Mouse (Mus musculus): ENCODE data around the gene Stmnd1. TPM values are rescaled to one million over a fixed set of nuclear protein-coding genes. Genes with fewer than 3 reads are reported as not detected.
"Not testable (repeated sequence)": the region's sequence is repeated elsewhere in the genome, so short reads cannot be mapped to it uniquely, and the experiment has no call there.

The Stmnd1 gene
- polyA plus RNA-seq, 1 experiment: 0.06 TPM

- WGBS: 79% methylated on average over 4 of the region's 4 CpGs
- no peaks in the 10 kb centered on the region for H3K4me1 ChIP-seq (ENCODE audit: control insufficient read depth, insufficient read depth, low read length)
- H3K36me3 ChIP-seq (ENCODE audit: control insufficient read depth, insufficient read depth, low read length): no peaks in the 10 kb centered on the region
- H3K27ac ChIP-seq (ENCODE audit: insufficient read depth, low read depth, low read length): no peak overlapping the region
- DNase-seq: no peak
- TF ChIP-seq POLR2A (IDR thresholded peaks at IDR 0.05; ENCODE audit: low read depth, low read length) (no peak), CTCF (conservative IDR thresholded peaks at IDR 0.05; ENCODE audit: insufficient read depth, insufficient read length, low read depth, low read length) (no peak)
- H3K4me3 ChIP-seq (ENCODE audit: insufficient read depth, low read depth, low read length): no peak overlapping the region
- no peaks in the 10 kb centered on the region for H3K27me3 ChIP-seq (replicated peaks; ENCODE audit: control insufficient read depth, insufficient read depth, low read length)
Measured at GRCm38 (mm10) chr13:46326351-46326985, 52.9 kb downstream of the Stmnd1 start.

GRCm38 (mm10) chr13:46335020-46335419, 61.5 kb downstream of the Stmnd1 start:
- TF ChIP-seq POLR2A (IDR thresholded peaks at IDR 0.05; ENCODE audit: low read depth, low read length): no peak
- no peak for TF ChIP-seq CTCF (conservative IDR thresholded peaks at IDR 0.05; ENCODE audit: insufficient read depth, insufficient read length, low read depth, low read length)
- Histone ChIP-seq H3K4me1 (ENCODE audit: control insufficient read depth, insufficient read depth, low read length) (no peaks in the 10 kb centered on the region), H3K27ac (ENCODE audit: insufficient read depth, low read depth, low read length) (no peak overlapping the region), H3K36me3 (ENCODE audit: control insufficient read depth, insufficient read depth, low read length) (no peaks in the 10 kb centered on the region), H3K27me3 (replicated peaks; ENCODE audit: control insufficient read depth, insufficient read depth, low read length) (no peaks in the 10 kb centered on the region), H3K4me3 (ENCODE audit: insufficient read depth, low read depth, low read length) (no peak overlapping the region)
- 83% methylated on average over 6 of the region's 6 CpGs for WGBS
- no peak for DNase-seq

DNA sequence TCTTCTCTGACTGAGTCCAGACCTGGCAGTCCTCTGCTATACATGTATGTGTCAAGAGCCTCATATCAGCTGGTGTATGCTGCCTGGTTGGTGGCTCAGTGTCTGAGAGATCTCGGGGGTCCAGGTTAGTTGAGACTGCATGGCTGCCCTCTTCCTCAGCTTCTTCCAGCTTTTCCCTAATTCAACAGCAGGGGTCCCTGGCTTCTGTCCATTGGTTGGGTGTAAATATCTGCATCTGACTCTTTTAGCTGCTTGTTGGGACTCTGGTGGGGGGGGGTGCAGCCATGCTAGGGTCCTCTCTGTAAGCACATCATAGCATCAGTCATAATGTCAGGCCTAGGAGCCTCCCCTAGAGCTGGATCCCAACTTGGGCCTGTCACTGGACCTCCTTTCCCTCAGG, 62.8 kb downstream of the Stmnd1 start:
- H3K36me3 ChIP-seq (ENCODE audit: control insufficient read depth, insufficient read depth, low read length); H3K27ac ChIP-seq (ENCODE audit: insufficient read depth, low read depth, low read length); H3K27me3 ChIP-seq (replicated peaks; ENCODE audit: control insufficient read depth, insufficient read depth, low read length); H3K4me3 ChIP-seq (ENCODE audit: insufficient read depth, low read depth, low read length); H3K4me1 ChIP-seq (ENCODE audit: control insufficient read depth, insufficient read depth, low read length); DNase-seq: not testable (repeated sequence)
- 76% methylated on average over 1 of the region's 1 CpGs for WGBS

- Histone ChIP-seq H3K27me3 (replicated peaks; ENCODE audit: control insufficient read depth, insufficient read depth, low read length) (no peaks in the 10 kb centered on the region), H3K27ac (ENCODE audit: insufficient read depth, low read depth, low read length) (no peak overlapping the region), H3K4me3 (ENCODE audit: insufficient read depth, low read depth, low read length) (no peak overlapping the region), H3K4me1 (ENCODE audit: control insufficient read depth, insufficient read depth, low read length) (no peaks in the 10 kb centered on the region), H3K36me3 (ENCODE audit: control insufficient read depth, insufficient read depth, low read length) (no peaks in the 10 kb centered on the region)
- no peak for DNase-seq
- WGBS: 83% methylated on average over 2 of the region's 2 CpGs
- TF ChIP-seq POLR2A (IDR thresholded peaks at IDR 0.05; ENCODE audit: low read depth, low read length) (no peak), CTCF (conservative IDR thresholded peaks at IDR 0.05; ENCODE audit: insufficient read depth, insufficient read length, low read depth, low read length) (no peak)
Measured at GRCm38 (mm10) chr13:46337791-46338190, 64.3 kb downstream of the Stmnd1 start.

GRCm38 (mm10) chr13:46339954-46340353, 66.4 kb downstream of the Stmnd1 start:
- Histone ChIP-seq H3K4me3 (ENCODE audit: insufficient read depth, low read depth, low read length) (no peak overlapping the region), H3K27me3 (replicated peaks; ENCODE audit: control insufficient read depth, insufficient read depth, low read length) (no peaks in the 10 kb centered on the region), H3K27ac (ENCODE audit: insufficient read depth, low read depth, low read length) (no peak overlapping the region), H3K36me3 (ENCODE audit: control insufficient read depth, insufficient read depth, low read length) (no peaks in the 10 kb centered on the region), H3K4me1 (ENCODE audit: control insufficient read depth, insufficient read depth, low read length) (no peaks in the 10 kb centered on the region)
- TF ChIP-seq POLR2A (IDR thresholded peaks at IDR 0.05; ENCODE audit: low read depth, low read length): no peak
- TF ChIP-seq CTCF (conservative IDR thresholded peaks at IDR 0.05; ENCODE audit: insufficient read depth, insufficient read length, low read depth, low read length): no peak
- WGBS: 16% methylated on average over 4 of the region's 4 CpGs
- no peak for DNase-seq

GRCm38 (mm10) chr13:46340583-46340982, 67.1 kb downstream of the Stmnd1 start:
- Histone ChIP-seq H3K36me3 (ENCODE audit: control insufficient read depth, insufficient read depth, low read length) (no peaks in the 10 kb centered on the region), H3K27ac (ENCODE audit: insufficient read depth, low read depth, low read length) (no peak overlapping the region), H3K4me1 (ENCODE audit: control insufficient read depth, insufficient read depth, low read length) (no peaks in the 10 kb centered on the region), H3K4me3 (ENCODE audit: insufficient read depth, low read depth, low read length) (no peak overlapping the region), H3K27me3 (replicated peaks; ENCODE audit: control insufficient read depth, insufficient read depth, low read length) (no peaks in the 10 kb centered on the region)
- 96% methylated on average over 8 of the region's 8 CpGs for WGBS
- no peak for TF ChIP-seq POLR2A (IDR thresholded peaks at IDR 0.05; ENCODE audit: low read depth, low read length)
- no peak for TF ChIP-seq CTCF (conservative IDR thresholded peaks at IDR 0.05; ENCODE audit: insufficient read depth, insufficient read length, low read depth, low read length)
- DNase-seq: no peak

DNA sequence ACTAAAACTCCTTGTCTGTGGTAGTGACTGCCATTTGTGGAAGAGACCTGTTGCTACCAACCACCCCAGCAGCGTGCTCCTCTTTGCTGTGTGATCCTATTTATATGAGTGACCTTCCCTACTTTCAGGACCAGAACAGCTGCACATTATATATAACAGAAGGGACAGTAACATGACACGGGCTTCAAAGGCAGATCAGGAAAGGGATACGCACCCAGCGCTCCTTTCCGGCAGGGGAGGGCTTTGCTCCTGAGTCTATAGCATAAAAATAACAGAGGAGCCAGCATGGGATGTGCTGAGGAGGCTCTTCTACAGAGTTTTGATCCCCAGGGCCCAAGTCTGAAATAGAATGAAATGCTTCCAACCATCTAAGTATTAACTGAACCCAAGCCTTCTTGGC, 67.9 kb downstream of the Stmnd1 start:
- TF ChIP-seq POLR2A (IDR thresholded peaks at IDR 0.05; ENCODE audit: low read depth, low read length) (no peak), CTCF (conservative IDR thresholded peaks at IDR 0.05; ENCODE audit: insufficient read depth, insufficient read length, low read depth, low read length) (no peak)
- no peak for DNase-seq

More for the DNA sequence above, 67.9 kb downstream of the Stmnd1 start:
- H3K36me3 ChIP-seq (ENCODE audit: control insufficient read depth, insufficient read depth, low read length): no peaks in the 10 kb centered on the region
- no peak overlapping the region for H3K4me3 ChIP-seq (ENCODE audit: insufficient read depth, low read depth, low read length)
- H3K27me3 ChIP-seq (replicated peaks; ENCODE audit: control insufficient read depth, insufficient read depth, low read length): no peaks in the 10 kb centered on the region
- no peak overlapping the region for H3K27ac ChIP-seq (ENCODE audit: insufficient read depth, low read depth, low read length)
- 62% methylated on average over 5 of the region's 5 CpGs for WGBS
- H3K4me1 ChIP-seq (ENCODE audit: control insufficient read depth, insufficient read depth, low read length): no peaks in the 10 kb centered on the region

All from kidney, adult 2 months (tissue).